Mouse (Mus musculus): Measurements from ENCODE around the gene Atp8b5. TPM values are rescaled to one million over a fixed set of nuclear protein-coding genes. Genes with fewer than 3 reads are reported as not detected.

Gene Atp8b5
- polyA plus RNA-seq (2012; rRNA removed), result 0.08 and 0.25 TPM in 2 replicates

DNA sequence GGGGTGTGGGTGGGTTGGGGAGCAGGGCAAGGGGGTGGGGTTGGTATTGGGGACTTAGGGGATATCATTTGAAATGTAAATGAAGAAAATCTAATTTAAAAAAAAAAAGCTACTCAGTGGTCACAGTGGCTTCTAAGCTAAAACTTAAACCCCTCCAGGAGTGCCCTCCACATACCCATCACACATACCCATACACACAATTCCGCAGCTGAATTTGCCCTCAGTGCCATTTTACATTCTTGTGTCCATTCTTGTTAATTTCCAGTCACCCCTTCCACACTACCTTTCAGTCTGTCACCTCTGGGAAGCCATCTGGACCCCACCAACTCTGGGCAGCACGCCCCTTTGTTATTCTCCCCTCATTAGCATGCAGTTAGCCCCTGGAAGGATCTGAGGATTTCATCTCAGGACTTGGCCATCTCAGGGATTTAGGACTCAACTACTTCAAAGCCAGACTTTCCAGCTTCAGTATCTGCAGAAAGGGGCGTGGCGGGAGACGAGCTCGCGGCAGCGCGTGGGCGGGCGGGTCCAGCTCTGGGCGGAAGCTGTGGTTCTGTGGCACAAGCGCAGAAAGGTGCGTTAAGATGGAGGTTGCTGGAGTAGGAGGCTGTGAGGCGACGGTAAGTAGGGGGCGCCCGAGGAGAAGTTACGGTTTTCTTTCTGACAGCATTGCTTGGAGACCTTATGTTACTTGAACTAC lies at the start of gene Atp8b5:
Atp8b5 (plus strand) TSS at position 537 of the 700 bp plus-strand sequence.
- peak; percentile 71 for DNase-seq
- TF ChIP-seq CTCF (IDR thresholded peaks at IDR 0.05; ENCODE audit: insufficient read depth, low read length) (peak; percentile 61), POLR2A (IDR thresholded peaks at IDR 0.05; ENCODE audit: borderline replicate concordance, extremely low read depth, low read depth, low read length) (no peak)
- WGBS, result 4% methylated on average over 19 of the region's 19 CpGs
- Histone ChIP-seq H3K4me3 (replicated peaks; ENCODE audit: extremely low read depth, low read depth, low read length) (peak within 1 kb of the TSS; percentile 13), H3K4me1 (ENCODE audit: control insufficient read depth, insufficient read depth, low read length) (no peaks in the 10 kb centered on the region)

DNA sequence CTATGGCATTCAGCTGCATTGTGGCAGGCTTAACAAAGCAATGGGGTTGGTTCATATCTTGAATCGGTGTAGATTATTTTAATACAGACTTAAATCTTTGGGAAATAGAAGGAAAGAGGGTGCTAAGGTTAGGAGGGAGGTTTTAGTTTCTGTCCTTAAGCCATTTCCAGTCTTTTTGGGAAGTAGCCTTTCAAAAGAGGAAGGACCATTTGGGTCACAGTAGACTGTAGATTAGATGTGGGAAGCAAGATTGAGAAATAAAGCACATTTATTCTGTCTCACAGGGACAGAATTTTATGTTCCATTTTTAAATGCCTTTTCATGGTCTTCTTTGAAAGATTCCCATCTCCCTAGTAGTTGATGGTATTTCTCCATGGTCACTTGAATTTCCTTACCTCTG lies 49.0 kb upstream of the Atp8b5 start:
- WGBS, result 95% methylated on average over 1 of the region's 1 CpGs
- no peak for DNase-seq
- TF ChIP-seq CTCF (IDR thresholded peaks at IDR 0.05; ENCODE audit: insufficient read depth, low read length), result no peak
- TF ChIP-seq POLR2A (IDR thresholded peaks at IDR 0.05; ENCODE audit: borderline replicate concordance, extremely low read depth, low read depth, low read length), result no peak
- Histone ChIP-seq H3K4me3 (replicated peaks; ENCODE audit: extremely low read depth, low read depth, low read length) (no peak overlapping the region), H3K4me1 (ENCODE audit: control insufficient read depth, insufficient read depth, low read length) (no peaks in the 10 kb centered on the region; the same call in 1 of the 2 replicates)

- no peak for DNase-seq
- 84% methylated on average over 3 of the region's 3 CpGs for WGBS
Measured at GRCm38 (mm10) chr4:43231821-43232220, 35.1 kb upstream of the Atp8b5 start.

DNA sequence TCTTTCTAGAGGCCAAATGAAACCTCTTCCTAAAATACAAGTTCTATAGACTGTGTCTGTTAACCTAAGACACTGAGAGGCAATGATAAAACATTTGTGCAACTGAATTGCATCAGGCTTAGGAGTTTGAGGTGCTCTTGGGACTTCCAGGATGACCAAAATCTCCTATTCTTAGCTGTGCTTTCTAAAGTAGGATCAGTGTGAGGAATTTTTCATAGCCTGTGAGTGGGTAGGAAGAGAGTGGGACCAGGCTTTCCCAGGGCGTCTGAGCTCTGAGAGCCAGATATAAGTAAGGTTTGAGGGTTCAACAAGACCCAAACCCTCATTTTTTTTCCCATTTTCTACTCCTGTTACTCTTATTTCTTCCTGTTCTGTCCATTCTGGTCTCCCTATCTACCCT lies 34.0 kb upstream of the Atp8b5 start:
- TF ChIP-seq POLR2A (IDR thresholded peaks at IDR 0.05; ENCODE audit: borderline replicate concordance, extremely low read depth, low read depth, low read length), result no peak
- no peak for TF ChIP-seq CTCF (IDR thresholded peaks at IDR 0.05; ENCODE audit: insufficient read depth, low read length)
- DNase-seq, result no peak
- H3K4me3 ChIP-seq (replicated peaks; ENCODE audit: extremely low read depth, low read depth, low read length), result no peak overlapping the region
- H3K4me1 ChIP-seq (ENCODE audit: control insufficient read depth, insufficient read depth, low read length), result no peaks in the 10 kb centered on the region
- 78% methylated on average over 1 of the region's 1 CpGs for WGBS

More at GRCm38 (mm10) chr4:43231821-43232220, 35.1 kb upstream of the Atp8b5 start:
- TF ChIP-seq CTCF (IDR thresholded peaks at IDR 0.05; ENCODE audit: insufficient read depth, low read length) (no peak), POLR2A (IDR thresholded peaks at IDR 0.05; ENCODE audit: borderline replicate concordance, extremely low read depth, low read depth, low read length) (no peak)
- H3K4me1 ChIP-seq (ENCODE audit: control insufficient read depth, insufficient read depth, low read length), result no peaks in the 10 kb centered on the region
- H3K4me3 ChIP-seq (replicated peaks; ENCODE audit: extremely low read depth, low read depth, low read length), result no peak overlapping the region

DNA sequence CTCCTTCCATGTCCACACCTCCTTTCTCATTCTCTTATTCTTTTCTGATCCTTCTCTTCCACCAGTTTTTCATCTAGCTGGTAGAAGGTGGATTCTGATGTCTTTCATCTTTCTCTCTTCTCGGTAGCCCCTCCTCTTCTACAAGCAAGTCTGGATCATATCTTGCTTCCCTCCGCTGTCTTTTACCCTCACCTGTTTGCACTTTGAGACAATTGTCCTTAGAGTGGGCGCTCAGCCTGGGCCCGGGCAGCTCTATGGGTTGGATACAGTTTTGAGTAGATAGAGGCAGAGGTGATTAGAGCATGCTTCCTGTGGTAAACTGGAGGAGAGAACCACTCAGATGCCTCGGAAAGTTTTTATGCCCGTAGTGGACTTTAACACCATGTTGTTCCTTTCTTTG lies 33.5 kb upstream of the Atp8b5 start:
- TF ChIP-seq CTCF (IDR thresholded peaks at IDR 0.05; ENCODE audit: insufficient read depth, low read length), result no peak
- TF ChIP-seq POLR2A (IDR thresholded peaks at IDR 0.05; ENCODE audit: borderline replicate concordance, extremely low read depth, low read depth, low read length), result no peak
- DNase-seq, result no peak
- H3K4me3 ChIP-seq (replicated peaks; ENCODE audit: extremely low read depth, low read depth, low read length), result no peak overlapping the region
- H3K4me1 ChIP-seq (ENCODE audit: control insufficient read depth, insufficient read depth, low read length), result no peaks in the 10 kb centered on the region
- 86% methylated on average over 6 of the region's 6 CpGs for WGBS

DNA sequence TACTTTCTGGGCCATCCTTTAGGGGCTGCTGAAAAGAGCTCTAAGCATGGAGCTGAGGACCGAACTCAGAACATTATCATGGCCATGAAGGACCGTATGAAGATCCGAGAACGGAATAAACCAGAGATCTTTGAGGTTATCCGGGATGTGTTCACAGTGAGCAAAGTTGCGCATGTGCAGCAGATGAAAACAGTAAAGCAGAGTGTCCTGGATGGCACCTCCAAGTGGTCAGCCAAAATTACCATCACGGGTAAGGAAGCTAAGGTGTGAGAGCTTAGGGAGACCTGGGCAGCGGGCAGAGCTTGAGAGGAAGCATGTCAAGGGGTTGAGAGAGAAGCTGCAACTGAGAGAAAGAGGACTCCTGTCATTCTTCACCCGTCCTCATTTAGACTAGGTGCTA lies 30.1 kb upstream of the Atp8b5 start:
- WGBS, result 93% methylated on average over 9 of the region's 9 CpGs
- no peak for DNase-seq
- Histone ChIP-seq H3K4me1 (ENCODE audit: control insufficient read depth, insufficient read depth, low read length) (no peaks in the 10 kb centered on the region), H3K4me3 (replicated peaks; ENCODE audit: extremely low read depth, low read depth, low read length) (no peak overlapping the region)
- TF ChIP-seq CTCF (IDR thresholded peaks at IDR 0.05; ENCODE audit: insufficient read depth, low read length) (no peak), POLR2A (IDR thresholded peaks at IDR 0.05; ENCODE audit: borderline replicate concordance, extremely low read depth, low read depth, low read length) (no peak)

GRCm38 (mm10) chr4:43240716-43241115 lies 26.2 kb upstream of the Atp8b5 start:
- no peak overlapping the region for H3K4me3 ChIP-seq (replicated peaks; ENCODE audit: extremely low read depth, low read depth, low read length)
- WGBS, result 84% methylated on average over 1 of the region's 1 CpGs
- no peak for DNase-seq
- H3K4me1 ChIP-seq (ENCODE audit: control insufficient read depth, insufficient read depth, low read length), result no peaks in the 10 kb centered on the region
- no peak for TF ChIP-seq POLR2A (IDR thresholded peaks at IDR 0.05; ENCODE audit: borderline replicate concordance, extremely low read depth, low read depth, low read length)
- TF ChIP-seq CTCF (IDR thresholded peaks at IDR 0.05; ENCODE audit: insufficient read depth, low read length), result no peak

GRCm38 (mm10) chr4:43244022-43244421 lies 22.9 kb upstream of the Atp8b5 start:
- 51% methylated on average over 2 of the region's 2 CpGs for WGBS
- Histone ChIP-seq H3K4me3 (replicated peaks; ENCODE audit: extremely low read depth, low read depth, low read length) (no peak overlapping the region), H3K4me1 (ENCODE audit: control insufficient read depth, insufficient read depth, low read length) (no peaks in the 10 kb centered on the region)
- TF ChIP-seq CTCF (IDR thresholded peaks at IDR 0.05; ENCODE audit: insufficient read depth, low read length), result no peak
- TF ChIP-seq POLR2A (IDR thresholded peaks at IDR 0.05; ENCODE audit: borderline replicate concordance, extremely low read depth, low read depth, low read length), result no peak
- DNase-seq, result no peak

DNA sequence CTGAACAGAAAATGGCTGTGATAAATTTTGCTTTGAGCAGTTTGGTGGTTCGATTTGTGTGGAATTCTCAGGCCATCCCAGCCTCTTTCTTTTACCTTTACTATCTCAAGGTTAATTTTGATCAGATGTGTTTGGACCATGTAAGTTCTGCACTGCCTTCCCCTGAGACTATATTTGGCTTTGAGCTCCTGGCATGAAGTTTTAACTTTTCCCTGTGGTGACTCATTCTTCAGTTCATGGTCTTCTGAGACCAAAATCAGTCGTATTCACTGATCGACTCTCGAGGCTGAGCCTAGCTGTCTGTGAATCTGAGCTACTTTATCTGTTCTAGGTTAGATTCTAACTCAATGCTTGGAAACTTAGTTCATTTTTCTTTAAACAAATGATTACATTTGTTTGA lies 21.2 kb upstream of the Atp8b5 start:
- Histone ChIP-seq H3K4me1 (ENCODE audit: control insufficient read depth, insufficient read depth, low read length) (no peaks in the 10 kb centered on the region), H3K4me3 (replicated peaks; ENCODE audit: extremely low read depth, low read depth, low read length) (no peak overlapping the region)
- no peak for DNase-seq
- WGBS, result 75% methylated on average over 4 of the region's 4 CpGs
- TF ChIP-seq POLR2A (IDR thresholded peaks at IDR 0.05; ENCODE audit: borderline replicate concordance, extremely low read depth, low read depth, low read length) (no peak), CTCF (IDR thresholded peaks at IDR 0.05; ENCODE audit: insufficient read depth, low read length) (no peak)

DNA sequence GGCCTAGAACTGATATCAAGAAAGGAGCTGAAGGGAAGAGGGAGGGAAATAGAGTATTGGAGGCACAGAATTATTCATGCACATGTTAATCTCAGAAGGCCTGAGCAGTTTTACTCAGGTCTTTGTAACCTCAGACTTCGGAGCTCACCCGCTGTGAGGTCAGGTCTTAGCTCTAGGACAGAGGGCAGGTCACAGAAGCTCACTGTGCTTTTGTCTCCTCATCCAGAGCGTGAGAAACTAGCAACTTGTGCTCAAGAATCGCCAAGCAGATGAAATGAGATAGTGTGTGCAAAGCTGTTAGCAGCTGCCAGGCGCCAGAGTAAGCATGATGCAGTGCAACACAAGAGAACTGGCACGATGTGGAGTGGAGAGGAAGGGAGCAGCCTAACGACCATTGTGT lies 18.9 kb upstream of the Atp8b5 start:
- DNase-seq, result no peak
- H3K4me1 ChIP-seq (ENCODE audit: control insufficient read depth, insufficient read depth, low read length), result no peaks in the 10 kb centered on the region
- no peak for TF ChIP-seq POLR2A (IDR thresholded peaks at IDR 0.05; ENCODE audit: borderline replicate concordance, extremely low read depth, low read depth, low read length)
- TF ChIP-seq CTCF (IDR thresholded peaks at IDR 0.05; ENCODE audit: insufficient read depth, low read length), result no peak
- no peak overlapping the region for H3K4me3 ChIP-seq (replicated peaks; ENCODE audit: extremely low read depth, low read depth, low read length)
- WGBS, result 78% methylated on average over 7 of the region's 7 CpGs

All from lung, adult 2 months (tissue).